Mouse (Mus musculus) cerebellum, adult 2 months (tissue): ENCODE data around the gene Tmem150b. TPM values are rescaled to one million over a fixed set of nuclear protein-coding genes. Genes with fewer than 3 reads are reported as not detected.
A peak's percentile ranks its signal among the peaks of the same experiment; 100 is the strongest.

ENCODE experiments used
- DNase-seq, 2 experiments: peaks; one replicate each; pipeline ENCODE4 v3.0.0; 2021
- H3K27ac ChIP-seq: fragments of 200-500 bp; 2 replicates; pipeline ENCODE4 v1.5.1; 2012; ENCODE audit warnings: low read length, control low read depth, inconsistent platforms; ENCODE audit not compliant: insufficient read depth
- H3K27me3 ChIP-seq: fragments of 200-500 bp; 2 replicates; pipeline ENCODE4 v1.6.1; 2012; ENCODE audit warnings: inconsistent platforms, mild to moderate bottlenecking, low read length, moderate library complexity; ENCODE audit not compliant: control insufficient read depth, insufficient read depth
- H3K4me1 ChIP-seq: fragments of 200-500 bp; 2 replicates; pipeline ENCODE4 v1.6.1; 2011; ENCODE audit warnings: low read length; ENCODE audit not compliant: control insufficient read depth, insufficient read depth
- H3K4me3 ChIP-seq: fragments of 200-500 bp; replicated peaks from 2 replicates; pipeline ENCODE3; 2011; ENCODE audit warnings: mild to moderate bottlenecking, low read depth, low read length, control low read depth; ENCODE audit not compliant: insufficient read depth
- CTCF ChIP-seq: fragments of 200-500 bp; IDR thresholded peaks from 2 replicates; pipeline ENCODE4 v1.5.1; 2011; ENCODE audit warnings: low read depth, mild to moderate bottlenecking, control low read depth, low read length, moderate library complexity, borderline replicate concordance; ENCODE audit not compliant: insufficient read depth
- POLR2A ChIP-seq: fragments of 200-500 bp; IDR thresholded peaks from 2 replicates; pipeline ENCODE4 v1.6.1; 2011; ENCODE audit warnings: low read length, control low read depth, borderline replicate concordance; ENCODE audit not compliant: insufficient read depth
- WGBS: fragments of 180-500 bp; shearing (Covaris S2); methylation state at CpG from one replicate; pipeline ENCODE4 v1.1.7; 2018; 5-methylcytosine and 5-hydroxymethylcytosine counted together
- polyA plus RNA-seq: library from polyadenylated mRNA; depleted of rRNA; stranded (reverse); fragments of >200 nt; gene quantifications from 2 replicates; pipeline ENCODE4 v1.2.3, GENCODE M21; 2012

Tmem150b gene
- polyA plus RNA-seq, 1 experiment = not detected

- TF ChIP-seq CTCF = no peak
- no peak for TF ChIP-seq POLR2A
- DNase-seq = no peak
- WGBS = 98% methylated on average over 9 of the region's 9 CpGs
- H3K4me1 ChIP-seq = no peaks in the 10 kb centered on the region
- H3K27me3 ChIP-seq = no peaks in the 10 kb centered on the region
- no peak overlapping the region for H3K4me3 ChIP-seq
- H3K27ac ChIP-seq = no peak overlapping the region
Observed at GRCm38 (mm10) chr7:4669156-4669555, 55.9 kb downstream of the Tmem150b start.

- no peak overlapping the region for H3K27ac ChIP-seq
- 92% methylated on average over 8 of the region's 8 CpGs for WGBS
- no peak for DNase-seq
- TF ChIP-seq CTCF (no peak), POLR2A (no peak)
- H3K4me3 ChIP-seq = no peak overlapping the region
- no peaks in the 10 kb centered on the region for H3K4me1 ChIP-seq
- no peaks in the 10 kb centered on the region for H3K27me3 ChIP-seq
Observed at GRCm38 (mm10) chr7:4668506-4668905, 56.5 kb downstream of the Tmem150b start.

GRCm38 (mm10) chr7:4666871-4667270 lies 58.2 kb downstream of the Tmem150b start:
- no peaks in the 10 kb centered on the region for H3K27me3 ChIP-seq
- TF ChIP-seq POLR2A = no peak
- no peaks in the 10 kb centered on the region for H3K4me1 ChIP-seq
- no peak overlapping the region for H3K4me3 ChIP-seq
- 93% methylated on average over 5 of the region's 5 CpGs for WGBS
- DNase-seq = no peak
- H3K27ac ChIP-seq = no peak overlapping the region

GRCm38 (mm10) chr7:4663742-4664141 lies 61.3 kb downstream of the Tmem150b start:
- Histone ChIP-seq H3K27ac (no peak overlapping the region), H3K27me3 (no peaks in the 10 kb centered on the region), H3K4me3 (no peak overlapping the region), H3K4me1 (no peaks in the 10 kb centered on the region)
- DNase-seq = no peak
- 78% methylated on average over 2 of the region's 2 CpGs for WGBS
- TF ChIP-seq POLR2A (no peak), CTCF (no peak)

- Histone ChIP-seq H3K27ac (no peak overlapping the region), H3K4me3 (no peak overlapping the region), H3K27me3 (no peaks in the 10 kb centered on the region), H3K4me1 (no peaks in the 10 kb centered on the region)
- DNase-seq = no peak
- WGBS = 82% methylated on average over 8 of the region's 8 CpGs
- no peak for TF ChIP-seq CTCF
- no peak for TF ChIP-seq POLR2A
Observed at GRCm38 (mm10) chr7:4663179-4663578, 61.9 kb downstream of the Tmem150b start.

GRCm38 (mm10) chr7:4659911-4660443 lies 65.1 kb downstream of the Tmem150b start:
- peak overlapping the region; percentile 17; the same call in 1 of the 2 replicates for H3K27ac ChIP-seq
- peak overlapping the region; percentile 70 for H3K4me3 ChIP-seq
- peak in 1 of 2 experiments; percentile 36 for DNase-seq
- 16% methylated on average over 3 of the region's 3 CpGs for WGBS
- no peaks in the 10 kb centered on the region; the same call in 1 of the 2 replicates for H3K4me1 ChIP-seq
- TF ChIP-seq CTCF (no peak), POLR2A (no peak)
- no peaks in the 10 kb centered on the region for H3K27me3 ChIP-seq

GRCm38 (mm10) chr7:4658912-4659551 lies 66.0 kb downstream of the Tmem150b start, which contains the start of gene Ppp6r1:
Ppp6r1 (minus strand) TSS chr7:4659019.
- DNase-seq = peak; percentile 97 to 99
- peak; percentile 5; the same call in 1 of the 2 replicates for TF ChIP-seq CTCF
- peak; percentile 75; the same call in 1 of the 2 replicates for TF ChIP-seq POLR2A
- no peaks in the 10 kb centered on the region; the same call in none of the 2 replicates for H3K4me1 ChIP-seq

GRCm38 (mm10) chr7:4658128-4658907 lies 66.7 kb downstream of the Tmem150b start:
- no peak for TF ChIP-seq POLR2A
- no peak for TF ChIP-seq CTCF
- H3K4me3 ChIP-seq = peak overlapping the region; percentile 66
- under 1% methylated on average over 78 of the region's 78 CpGs for WGBS
- peak overlapping the region; percentile 38; the same call in 1 of the 2 replicates for H3K27ac ChIP-seq
- H3K27me3 ChIP-seq = no peaks in the 10 kb centered on the region
- H3K4me1 ChIP-seq = no peaks in the 10 kb centered on the region; the same call in none of the 2 replicates
- peak in 1 of 2 experiments; percentile 19 for DNase-seq

More at GRCm38 (mm10) chr7:4658912-4659551, 66.0 kb downstream of the Tmem150b start, which contains the start of gene Ppp6r1:
- peak within 1 kb of the TSS; percentile 53 for H3K27ac ChIP-seq
- WGBS = under 1% methylated on average over 54 of the region's 54 CpGs
- peak within 1 kb of the TSS; percentile 70 for H3K4me3 ChIP-seq
- no peaks in the 10 kb centered on the region for H3K27me3 ChIP-seq
